ENCODE assay signal across 8 mouse cellular contexts in the genomic region with DNA sequence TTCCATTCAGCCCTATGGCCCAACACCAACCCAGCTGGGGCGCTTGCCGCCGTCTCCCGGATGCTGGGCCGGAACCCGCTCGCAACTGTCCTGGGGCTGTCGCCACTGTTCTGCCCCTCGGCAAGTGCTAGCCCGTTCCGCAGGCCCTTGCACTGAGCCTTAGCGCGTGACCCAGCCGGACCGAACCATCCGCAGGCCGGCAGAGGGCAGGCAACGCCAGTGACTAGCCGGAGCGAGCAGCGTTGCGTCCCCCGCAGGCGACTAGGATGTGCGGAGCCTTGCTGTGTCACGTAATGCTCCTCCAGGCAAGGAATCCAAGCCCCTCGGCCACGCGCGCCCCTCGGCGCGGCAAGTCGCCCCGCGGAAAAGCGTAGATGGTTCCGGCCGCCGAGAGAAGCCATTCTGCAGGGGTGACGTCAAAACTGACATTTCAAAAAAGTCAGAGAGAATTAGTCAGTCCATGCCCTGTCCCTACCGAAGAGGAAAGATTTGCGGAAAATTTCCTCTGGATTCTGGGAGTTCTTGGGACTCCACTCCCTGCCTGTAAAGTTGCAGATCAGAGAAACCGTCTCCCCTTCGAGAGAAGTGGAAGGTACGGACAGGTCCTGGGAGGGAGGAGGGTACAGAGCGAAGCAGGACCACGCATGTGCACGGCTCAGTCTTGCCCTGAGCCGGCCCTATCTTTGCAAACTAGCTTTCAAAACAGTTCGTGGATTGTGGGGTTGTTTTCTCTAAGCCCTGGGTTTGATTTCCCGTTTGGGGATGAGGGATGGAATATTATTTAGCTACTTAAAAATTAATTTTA. TPM values are rescaled to one million over a fixed set of nuclear protein-coding genes. Genes with fewer than 3 reads are reported as not detected.
A peak's percentile ranks its signal among the peaks of the same experiment; 100 is the strongest.
DNase-seq lines count a peak whose midpoint lies in the region; ATAC-seq and TF ChIP-seq lines count a peak whose summit lies in the region.

Gene Flcn (minus strand): TSS at position 347 of the 805 bp plus-strand sequence.

- peak within 1 kb of the TSS; percentile 61 for H3K4me2 ChIP-seq in lung, postnatal 0 days (replicated peaks; ENCODE audit: low read depth, low read length)

- H3K9me3 ChIP-seq in hindbrain, embryonic 10.5 days: no peaks in the 10 kb centered on the region
- H3K9me3 ChIP-seq in lung, postnatal 0 days (ENCODE audit: low read length): no peaks in the 10 kb centered on the region

- peak within 1 kb of the TSS; percentile 84 for H3K4me3 ChIP-seq in hindbrain, embryonic 10.5 days
- H3K4me3 ChIP-seq in lung, postnatal 0 days (ENCODE audit: low read depth, low read length): peak within 1 kb of the TSS; percentile 86

- peak; percentile 76 for TF ChIP-seq CTCF in lung, postnatal 0 days (IDR thresholded peaks at IDR 0.05)

- peak within 1 kb of the TSS; percentile 99 for H3K27ac ChIP-seq in hindbrain, embryonic 10.5 days
- H3K27ac ChIP-seq in lung, postnatal 0 days (ENCODE audit: low read length): peak within 1 kb of the TSS; percentile 98

- H3K4me1 ChIP-seq in hindbrain, embryonic 10.5 days (replicated peaks): peaks cover 29% of the 10 kb centered on the region
- H3K4me1 ChIP-seq in lung, postnatal 0 days (ENCODE audit: insufficient read depth, low read depth, low read length): peaks cover 6% of the 10 kb centered on the region; the same call in 1 of the 2 replicates

- ATAC-seq in frontal cortex, adult (ENCODE audit: low TSS enrichment): peak; percentile 90
- ATAC-seq in lung, postnatal 0 days: peak; percentile 93

- no peaks in the 10 kb centered on the region for H3K27me3 ChIP-seq in hindbrain, embryonic 10.5 days (ENCODE audit: insufficient read depth, poor library complexity, severe bottlenecking)
- no peaks in the 10 kb centered on the region for H3K27me3 ChIP-seq in lung, postnatal 0 days (replicated peaks; ENCODE audit: insufficient read depth, low read length)

- TF ChIP-seq EP300 in lung, postnatal 0 days (IDR thresholded peaks at IDR 0.05): peak; percentile 59

- under 1% methylated on average over 52 of the region's 52 CpGs for WGBS in hindbrain, embryonic 10.5 days
- under 1% methylated on average over 50 of the region's 52 CpGs for WGBS in lung, postnatal 0 days

- H3K9ac ChIP-seq in lung, postnatal 0 days (replicated peaks; ENCODE audit: low read depth): peak within 1 kb of the TSS; percentile 99

- peaks cover 28% of the 10 kb centered on the region for H3K36me3 ChIP-seq in hindbrain, embryonic 10.5 days
- H3K36me3 ChIP-seq in lung, postnatal 0 days (ENCODE audit: insufficient read depth, low read length): no peaks in the 10 kb centered on the region

- peak; percentile 82 for DNase-seq in MEL-GATA-1-ER (ENCODE audit: extremely low read depth, low read depth)
- peak; percentile 88 for DNase-seq in cerebellum, adult 8-10 months
- peak; percentile 90 for DNase-seq in hindbrain, embryonic 10.5 days (ENCODE audit: low spot score)
- DNase-seq in layer of hippocampus, adult 9-11 months: peak; percentile 85
- peak; percentile 97 for DNase-seq in lung, postnatal 0 days (ENCODE audit: low spot score)
- DNase-seq in ovary, postnatal 14 days (ENCODE audit: low spot score): peak; percentile 75
- DNase-seq in thymus, postnatal 14 days: peak; percentile 82

RNA-seq across cellular contexts. Expression of gene Flcn, which starts in this region (rescaled TPM):
- 29.6 and 31.0 TPM in 2 replicates for polyA plus RNA-seq in hindbrain, embryonic 10.5 days (2016; fragmentation: Nextera tagmentation; extraction: Ambion mirVana)
- 55.8 and 57.4 TPM in 2 replicates for polyA plus RNA-seq in lung, postnatal 0 days (2015; fragmentation: Nextera tagmentation; extraction: Ambion mirVana)

Comparison
In these comparisons a context has a peak if more than half of its experiments do, and no peak if none do; other contexts are left out.
1. Peak in every context shown above with its lines: DNase-seq, ATAC-seq, H3K4me3 ChIP-seq and H3K27ac ChIP-seq.